Mouse (Mus musculus): ENCODE results near the gene Mrpl44. TPM values are rescaled to one million over a fixed set of nuclear protein-coding genes. Genes with fewer than 3 reads are reported as not detected.
A peak's percentile ranks its signal among the peaks of the same experiment; 100 is the strongest.

Gene Mrpl44
- total and polyA plus RNA-seq, 3 experiments = 29.4 to 66.6 (median 61.5) TPM

DNA sequence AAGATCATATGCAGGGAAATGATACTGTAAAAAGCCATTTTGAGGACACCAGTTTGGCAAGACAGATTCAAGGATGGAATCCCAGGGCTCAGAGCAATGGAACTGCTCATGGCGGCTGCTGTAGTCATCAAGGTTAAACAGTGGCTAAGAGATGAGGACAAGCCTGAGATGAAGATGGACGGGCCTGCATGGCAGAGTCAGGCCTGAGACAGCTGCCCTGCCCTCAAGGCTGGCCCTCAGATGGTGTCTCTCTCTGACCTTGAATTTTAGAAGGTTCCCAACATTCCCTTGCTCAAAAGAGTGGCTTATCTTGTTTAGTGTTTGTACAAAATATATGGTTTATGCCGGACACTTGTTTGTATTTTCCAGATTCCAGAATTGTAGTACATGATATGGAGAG, 22.4 kb upstream of the Mrpl44 start:
- TF ChIP-seq POLR2A (IDR thresholded peaks at IDR 0.05; ENCODE audit: insufficient read depth, low read depth, low read length) = no peak
- TF ChIP-seq CTCF (IDR thresholded peaks at IDR 0.05) = no peak
- no peak for TF ChIP-seq EP300 (IDR thresholded peaks at IDR 0.05; ENCODE audit: insufficient read depth, low read depth, low read length)
- Histone ChIP-seq H3K4me3 (no peak overlapping the region), H3K9ac (ENCODE audit: low read depth, low read length) (no peak overlapping the region), H3K27me3 (ENCODE audit: control insufficient read depth, insufficient read depth, low read length) (no peaks in the 10 kb centered on the region), H3K4me1 (ENCODE audit: control insufficient read depth, insufficient read depth, low read length) (peaks cover 22% of the 10 kb centered on the region), H3K27ac (no peak overlapping the region), H3K36me3 (ENCODE audit: control insufficient read depth, insufficient read depth, low read length) (peaks cover 13% of the 10 kb centered on the region), H3K79me2 (replicated peaks; ENCODE audit: control insufficient read depth, insufficient read depth, low read length) (0 out of 2 replicates have a peak, but pooled peaks cover 2% of the 10 kb centered on the region)
- intact Hi-C loops (cut with DNase I) = loop anchor here (10.0 kb wide), 1 partner anchor 581 kb away; no protein-coding TSS in a partner anchor
- DNase-seq = no peak
- 87% methylated on average over 3 of the region's 3 CpGs for WGBS

DNA sequence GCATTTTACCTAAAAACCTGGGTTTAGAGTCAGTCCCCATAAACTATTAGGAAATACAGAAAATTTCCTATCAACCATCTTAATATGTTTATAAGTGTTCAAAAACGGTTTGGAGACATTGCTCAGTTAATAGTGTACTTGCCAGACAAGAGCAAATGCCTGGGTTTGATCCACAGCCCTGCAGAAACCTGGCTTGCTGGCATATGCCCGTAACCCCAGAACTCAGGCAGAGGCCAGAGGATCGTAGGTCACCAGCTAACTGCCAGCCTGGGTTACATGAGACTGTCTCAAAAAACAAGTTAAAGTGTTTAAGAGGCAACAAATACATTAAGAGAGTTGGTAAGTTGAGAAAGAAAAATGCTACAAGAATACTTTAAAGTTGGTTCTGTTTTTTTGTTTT, 20.9 kb upstream of the Mrpl44 start:
- intact Hi-C loops (cut with DNase I) = loop anchor here (10.0 kb wide), 1 partner anchor 580 kb away; no protein-coding TSS in a partner anchor
- WGBS = 86% methylated on average over 3 of the region's 3 CpGs
- Histone ChIP-seq H3K36me3 (ENCODE audit: control insufficient read depth, insufficient read depth, low read length) (peaks cover 13% of the 10 kb centered on the region), H3K4me3 (no peak overlapping the region), H3K79me2 (replicated peaks; ENCODE audit: control insufficient read depth, insufficient read depth, low read length) (peaks cover 2% of the 10 kb centered on the region; the same call in 1 of the 2 replicates), H3K27ac (no peak overlapping the region), H3K27me3 (ENCODE audit: control insufficient read depth, insufficient read depth, low read length) (no peaks in the 10 kb centered on the region), H3K4me1 (ENCODE audit: control insufficient read depth, insufficient read depth, low read length) (peaks cover 22% of the 10 kb centered on the region), H3K9ac (ENCODE audit: low read depth, low read length) (no peak overlapping the region)
- TF ChIP-seq EP300 (IDR thresholded peaks at IDR 0.05; ENCODE audit: insufficient read depth, low read depth, low read length) (no peak), CTCF (IDR thresholded peaks at IDR 0.05) (no peak), POLR2A (IDR thresholded peaks at IDR 0.05; ENCODE audit: insufficient read depth, low read depth, low read length) (no peak)
- no peak for DNase-seq

DNA sequence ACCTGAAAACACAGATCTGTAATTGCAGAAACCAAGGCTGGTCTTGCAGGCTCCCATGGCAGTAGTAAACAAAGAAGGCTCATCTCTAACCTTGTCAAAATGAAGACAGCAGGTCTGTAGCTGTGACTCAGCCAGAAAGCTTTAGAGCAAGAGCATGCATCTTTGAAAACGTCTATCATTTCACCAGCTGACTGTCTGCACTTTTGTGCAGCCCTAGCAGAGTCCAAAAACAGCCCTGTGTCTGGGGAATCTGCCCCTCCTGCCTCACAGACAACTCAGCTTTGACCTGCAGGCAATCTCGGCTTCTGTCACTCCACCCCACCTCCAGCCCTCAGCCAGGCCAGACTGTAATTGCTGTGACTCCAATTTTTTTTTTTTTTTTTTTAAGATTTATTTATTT, 20.4 kb upstream of the Mrpl44 start:
- no peak overlapping the region for H3K4me3 ChIP-seq
- H3K4me1 ChIP-seq (ENCODE audit: control insufficient read depth, insufficient read depth, low read length) = peaks cover 22% of the 10 kb centered on the region
- no peak overlapping the region for H3K9ac ChIP-seq (ENCODE audit: low read depth, low read length)
- no peak for DNase-seq
- peaks cover 13% of the 10 kb centered on the region for H3K36me3 ChIP-seq (ENCODE audit: control insufficient read depth, insufficient read depth, low read length)
- intact Hi-C loops (cut with DNase I) = loop anchor here (10.0 kb wide), 1 partner anchor 579 kb away; no protein-coding TSS in a partner anchor
- peaks cover 2% of the 10 kb centered on the region; the same call in 1 of the 2 replicates for H3K79me2 ChIP-seq (replicated peaks; ENCODE audit: control insufficient read depth, insufficient read depth, low read length)
- no peaks in the 10 kb centered on the region for H3K27me3 ChIP-seq (ENCODE audit: control insufficient read depth, insufficient read depth, low read length)
- no peak overlapping the region for H3K27ac ChIP-seq
- TF ChIP-seq CTCF (IDR thresholded peaks at IDR 0.05) = no peak
- TF ChIP-seq EP300 (IDR thresholded peaks at IDR 0.05; ENCODE audit: insufficient read depth, low read depth, low read length) = no peak
- no peak for TF ChIP-seq POLR2A (IDR thresholded peaks at IDR 0.05; ENCODE audit: insufficient read depth, low read depth, low read length)
- 45% methylated on average over 2 of the region's 2 CpGs for WGBS

DNA sequence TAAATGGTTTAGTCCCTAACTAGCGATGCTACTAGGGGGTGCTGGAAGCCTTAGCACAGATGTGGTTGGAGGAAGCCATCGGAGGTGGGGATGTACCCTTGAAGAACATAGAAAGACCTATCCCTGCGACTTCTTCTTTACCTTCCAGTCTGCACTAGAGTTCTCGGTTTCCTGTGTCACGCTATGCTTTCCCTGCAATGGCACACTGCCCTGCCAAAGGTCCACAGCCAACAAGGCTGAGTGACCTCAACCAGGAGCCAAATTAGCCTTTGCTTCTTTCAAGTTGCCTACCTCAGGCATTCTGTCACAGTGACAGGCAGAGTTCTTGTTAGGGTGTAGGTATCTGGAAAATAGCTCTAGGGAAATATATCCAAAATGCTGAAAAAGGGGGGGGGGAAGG, 19.4 kb upstream of the Mrpl44 start:
- Histone ChIP-seq H3K27ac (no peak overlapping the region), H3K9ac (ENCODE audit: low read depth, low read length) (no peak overlapping the region), H3K79me2 (replicated peaks; ENCODE audit: control insufficient read depth, insufficient read depth, low read length) (peaks cover 7% of the 10 kb centered on the region), H3K27me3 (ENCODE audit: control insufficient read depth, insufficient read depth, low read length) (no peaks in the 10 kb centered on the region), H3K36me3 (ENCODE audit: control insufficient read depth, insufficient read depth, low read length) (peaks cover 11% of the 10 kb centered on the region), H3K4me3 (no peak overlapping the region), H3K4me1 (ENCODE audit: control insufficient read depth, insufficient read depth, low read length) (peaks cover 19% of the 10 kb centered on the region)
- intact Hi-C loops (cut with DNase I) = loop anchor here (10.0 kb wide), 1 partner anchor 578 kb away; no protein-coding TSS in a partner anchor
- DNase-seq = no peak
- TF ChIP-seq EP300 (IDR thresholded peaks at IDR 0.05; ENCODE audit: insufficient read depth, low read depth, low read length) = no peak
- no peak for TF ChIP-seq POLR2A (IDR thresholded peaks at IDR 0.05; ENCODE audit: insufficient read depth, low read depth, low read length)
- no peak for TF ChIP-seq CTCF (IDR thresholded peaks at IDR 0.05)
- 68% methylated on average over 5 of the region's 5 CpGs for WGBS

DNA sequence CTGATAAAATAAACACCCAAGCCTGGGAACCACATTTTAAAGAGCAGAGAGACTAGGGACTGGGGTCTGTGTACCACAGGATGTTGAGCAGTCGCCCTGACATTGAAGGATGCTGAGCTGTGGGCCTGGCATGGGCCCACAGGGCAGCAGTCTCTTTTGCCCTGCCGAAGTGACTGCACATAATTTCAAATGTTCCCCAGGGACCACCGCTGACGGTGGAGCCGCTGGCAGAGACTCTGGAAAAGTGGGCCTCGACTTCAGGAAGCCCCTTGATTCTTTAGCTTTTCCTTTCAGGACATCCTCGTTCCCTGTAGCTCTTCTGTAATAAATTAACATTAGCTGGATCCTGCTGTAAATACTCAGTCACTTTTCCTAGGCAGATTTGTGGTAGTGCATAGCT, 18.7 kb upstream of the Mrpl44 start:
- 28% methylated on average over 7 of the region's 7 CpGs for WGBS
- Histone ChIP-seq H3K27ac (peak overlapping the region; percentile 6; the same call in 1 of the 2 replicates), H3K4me1 (ENCODE audit: control insufficient read depth, insufficient read depth, low read length) (peaks cover 13% of the 10 kb centered on the region), H3K4me3 (no peak overlapping the region), H3K27me3 (ENCODE audit: control insufficient read depth, insufficient read depth, low read length) (no peaks in the 10 kb centered on the region), H3K79me2 (replicated peaks; ENCODE audit: control insufficient read depth, insufficient read depth, low read length) (peaks cover 7% of the 10 kb centered on the region), H3K9ac (ENCODE audit: low read depth, low read length) (no peak overlapping the region), H3K36me3 (ENCODE audit: control insufficient read depth, insufficient read depth, low read length) (peaks cover 4% of the 10 kb centered on the region; the same call in 1 of the 2 replicates)
- TF ChIP-seq POLR2A (IDR thresholded peaks at IDR 0.05; ENCODE audit: insufficient read depth, low read depth, low read length) (no peak), CTCF (IDR thresholded peaks at IDR 0.05) (no peak), EP300 (IDR thresholded peaks at IDR 0.05; ENCODE audit: insufficient read depth, low read depth, low read length) (no peak)
- intact Hi-C loops (cut with DNase I) = loop anchor here (10.0 kb wide), 1 partner anchor 578 kb away; no protein-coding TSS in a partner anchor
- DNase-seq = peak in 1 of 2 experiments; percentile 37

DNA sequence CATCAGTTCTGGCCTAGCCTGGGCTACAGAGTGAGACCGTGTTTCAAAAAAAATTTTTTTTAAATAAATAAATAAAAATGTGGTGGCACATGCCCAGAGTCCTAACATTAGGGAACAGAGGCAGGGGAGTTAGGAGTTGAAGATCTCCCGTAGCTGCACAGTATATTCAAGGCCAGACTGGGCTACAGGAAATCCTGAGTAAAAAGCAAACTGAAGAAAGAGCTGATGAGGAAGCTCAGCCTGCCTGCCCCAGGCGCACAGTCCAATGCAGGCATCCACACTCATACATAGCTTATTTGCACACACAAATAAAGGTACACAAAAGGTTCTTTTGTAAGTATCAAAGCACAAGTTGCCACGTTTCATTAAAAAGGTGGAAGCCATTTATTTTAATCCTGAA, 18.2 kb upstream of the Mrpl44 start:
- no peak for DNase-seq
- H3K27me3 ChIP-seq (ENCODE audit: control insufficient read depth, insufficient read depth, low read length) = no peaks in the 10 kb centered on the region
- no peak overlapping the region for H3K4me3 ChIP-seq
- peaks cover 14% of the 10 kb centered on the region for H3K4me1 ChIP-seq (ENCODE audit: control insufficient read depth, insufficient read depth, low read length)
- H3K36me3 ChIP-seq (ENCODE audit: control insufficient read depth, insufficient read depth, low read length) = no peaks in the 10 kb centered on the region; the same call in 1 of the 2 replicates
- H3K79me2 ChIP-seq (replicated peaks; ENCODE audit: control insufficient read depth, insufficient read depth, low read length) = peaks cover 7% of the 10 kb centered on the region
- intact Hi-C loops (cut with DNase I) = loop anchor here (10.0 kb wide), 1 partner anchor 577 kb away; no protein-coding TSS in a partner anchor
- H3K27ac ChIP-seq = peak overlapping the region; percentile 6; the same call in 1 of the 2 replicates
- 46% methylated on average over 4 of the region's 4 CpGs for WGBS
- no peak overlapping the region for H3K9ac ChIP-seq (ENCODE audit: low read depth, low read length)
- TF ChIP-seq CTCF (IDR thresholded peaks at IDR 0.05) (no peak), POLR2A (IDR thresholded peaks at IDR 0.05; ENCODE audit: insufficient read depth, low read depth, low read length) (no peak), EP300 (IDR thresholded peaks at IDR 0.05; ENCODE audit: insufficient read depth, low read depth, low read length) (no peak)

Measured in heart, adult 2 months (tissue).